Comparison of ENCODE assay signal across 23 mouse cellular contexts in genomic region chr3:130328909-130329308, GRCm38 (mm10).
DNase-seq lines count a peak whose midpoint lies in the region; ATAC-seq and TF ChIP-seq lines count a peak whose summit lies in the region.
"Had no signal": no experiment of that assay in that cellular context is flagged by ENCODE, and none has a peak within 500 bp of the region (broad histone marks: within the 10 kb centered on the region; RNA-seq: fewer than 3 reads in every experiment).

No protein-coding gene starts in this region.

- no peaks in the 10 kb centered on the region for H3K27me3 ChIP-seq in embryonic facial prominence, embryonic 14.5 days (replicated peaks; ENCODE audit: control insufficient read depth, insufficient read depth, low read length)
- no peaks in the 10 kb centered on the region for H3K27me3 ChIP-seq in embryonic facial prominence, embryonic 10.5 days (replicated peaks; ENCODE audit: low read depth, poor library complexity, severe bottlenecking)
- no peaks in the 10 kb centered on the region for H3K27me3 ChIP-seq in kidney, adult 2 months (replicated peaks; ENCODE audit: control insufficient read depth, insufficient read depth, low read length)
- no peaks in the 10 kb centered on the region for H3K27me3 ChIP-seq in kidney, embryonic 14.5 days (ENCODE audit: control insufficient read depth, insufficient read depth, low read length)
- H3K27me3 ChIP-seq in stomach, postnatal 0 days (ENCODE audit: control insufficient read depth, insufficient read depth, low read length), result no peaks in the 10 kb centered on the region
- H3K27me3 ChIP-seq: embryonic facial prominence, embryonic 12.5 days; forebrain, embryonic 13.5 days; hindbrain, embryonic 13.5 days; intestine, embryonic 15.5 days had no signal

- peak; percentile 57; the same call in 1 of the 2 replicates for ATAC-seq in embryonic facial prominence, embryonic 14.5 days (ENCODE audit: low read depth)
- no peak for ATAC-seq in kidney, embryonic 14.5 days (ENCODE audit: low FRiP score, low TSS enrichment)
- ATAC-seq in stomach, postnatal 0 days (ENCODE audit: low FRiP score, low TSS enrichment), result peak; percentile 47; the same call in 1 of the 2 replicates
- ATAC-seq: activated CD4-positive, CD25-positive, alpha-beta regulatory T cell, adult 4 months; forebrain, embryonic 13.5 days; hindbrain, embryonic 16.5 days; intestine, embryonic 15.5 days had no signal

- no peak overlapping the region for H3K4me3 ChIP-seq in embryonic facial prominence, embryonic 14.5 days (ENCODE audit: low read depth, low read length)
- no peak overlapping the region for H3K4me3 ChIP-seq in embryonic facial prominence, embryonic 10.5 days
- H3K4me3 ChIP-seq in kidney, adult 2 months (ENCODE audit: insufficient read depth, low read depth, low read length), result no peak overlapping the region
- H3K4me3 ChIP-seq in kidney, embryonic 14.5 days (ENCODE audit: low read length), result no peak overlapping the region
- no peak overlapping the region for H3K4me3 ChIP-seq in bone marrow macrophage, adult 2 months (ENCODE audit: insufficient read depth, low read length)
- no peak overlapping the region for H3K4me3 ChIP-seq in stomach, postnatal 0 days (ENCODE audit: low read depth, low read length)
- H3K4me3 ChIP-seq in layer of hippocampus, adult 2 months, result no peak overlapping the region
- H3K4me3 ChIP-seq: embryonic facial prominence, embryonic 12.5 days; erythroblast, embryonic 14.5 days; forebrain, embryonic 10.5 days; forebrain, embryonic 13.5 days; heart, adult 2 months; heart, embryonic 10.5 days; hindbrain, embryonic 13.5 days; intestine, embryonic 15.5 days had no signal

- no peak overlapping the region for H3K9ac ChIP-seq in embryonic facial prominence, embryonic 14.5 days (ENCODE audit: low read depth, low read length)
- H3K9ac ChIP-seq in kidney, embryonic 14.5 days (ENCODE audit: low read depth, low read length), result no peak overlapping the region
- no peak overlapping the region for H3K9ac ChIP-seq in stomach, postnatal 0 days (ENCODE audit: low read length)
- H3K9ac ChIP-seq: embryonic facial prominence, embryonic 12.5 days; forebrain, embryonic 13.5 days; hindbrain, embryonic 13.5 days; intestine, embryonic 15.5 days had no signal

- no peaks in the 10 kb centered on the region for H3K36me3 ChIP-seq in embryonic facial prominence, embryonic 14.5 days (ENCODE audit: control insufficient read depth, insufficient read depth, low read length)
- no peaks in the 10 kb centered on the region for H3K36me3 ChIP-seq in embryonic facial prominence, embryonic 10.5 days (replicated peaks)
- no peaks in the 10 kb centered on the region for H3K36me3 ChIP-seq in kidney, adult 2 months (ENCODE audit: control insufficient read depth, insufficient read depth, low read length)
- no peaks in the 10 kb centered on the region for H3K36me3 ChIP-seq in kidney, embryonic 14.5 days (ENCODE audit: control insufficient read depth, insufficient read depth, low read length)
- no peaks in the 10 kb centered on the region for H3K36me3 ChIP-seq in stomach, postnatal 0 days (ENCODE audit: control insufficient read depth, insufficient read depth, low read length)
- H3K36me3 ChIP-seq: embryonic facial prominence, embryonic 12.5 days; forebrain, embryonic 10.5 days; heart, embryonic 10.5 days; hindbrain, embryonic 13.5 days; intestine, embryonic 15.5 days had no signal

- H3K4me1 ChIP-seq in embryonic facial prominence, embryonic 14.5 days (ENCODE audit: control insufficient read depth, insufficient read depth, low read length), result no peaks in the 10 kb centered on the region
- no peaks in the 10 kb centered on the region for H3K4me1 ChIP-seq in embryonic facial prominence, embryonic 10.5 days
- no peaks in the 10 kb centered on the region for H3K4me1 ChIP-seq in kidney, adult 2 months (ENCODE audit: control insufficient read depth, insufficient read depth, low read length)
- no peaks in the 10 kb centered on the region for H3K4me1 ChIP-seq in kidney, embryonic 14.5 days (ENCODE audit: control insufficient read depth, insufficient read depth, low read length)
- peaks cover 17% of the 10 kb centered on the region for H3K4me1 ChIP-seq in bone marrow macrophage, adult 2 months (ENCODE audit: control insufficient read depth, insufficient read depth, low read length)
- no peaks in the 10 kb centered on the region for H3K4me1 ChIP-seq in stomach, postnatal 0 days (replicated peaks; ENCODE audit: control insufficient read depth, insufficient read depth)
- H3K4me1 ChIP-seq: embryonic facial prominence, embryonic 12.5 days; heart, embryonic 10.5 days; hindbrain, embryonic 13.5 days; intestine, embryonic 15.5 days had no signal

- H3K27ac ChIP-seq in embryonic facial prominence, embryonic 14.5 days (replicated peaks; ENCODE audit: low read depth, low read length), result no peak overlapping the region
- no peak overlapping the region for H3K27ac ChIP-seq in embryonic facial prominence, embryonic 10.5 days (replicated peaks)
- no peak overlapping the region for H3K27ac ChIP-seq in kidney, adult 2 months (ENCODE audit: insufficient read depth, low read depth, low read length)
- no peak overlapping the region for H3K27ac ChIP-seq in kidney, embryonic 14.5 days (ENCODE audit: low read depth, low read length)
- peak overlapping the region; percentile 78 for H3K27ac ChIP-seq in bone marrow macrophage, adult 2 months (ENCODE audit: insufficient read depth, low read depth, low read length)
- no peak overlapping the region for H3K27ac ChIP-seq in stomach, postnatal 0 days (replicated peaks)
- H3K27ac ChIP-seq in layer of hippocampus, adult 2 months, result no peak overlapping the region
- H3K27ac ChIP-seq: embryonic facial prominence, embryonic 12.5 days; forebrain, embryonic 10.5 days; forebrain, embryonic 13.5 days; heart, adult 2 months; heart, embryonic 10.5 days; hindbrain, embryonic 13.5 days; intestine, embryonic 15.5 days had no signal

- H3K4me2 ChIP-seq in embryonic facial prominence, embryonic 14.5 days (ENCODE audit: low read depth, low read length), result no peak overlapping the region
- no peak overlapping the region for H3K4me2 ChIP-seq in kidney, embryonic 14.5 days (replicated peaks; ENCODE audit: low read depth, low read length)
- H3K4me2 ChIP-seq in stomach, postnatal 0 days (replicated peaks; ENCODE audit: low read depth), result no peak overlapping the region
- H3K4me2 ChIP-seq: embryonic facial prominence, embryonic 12.5 days; forebrain, embryonic 13.5 days; hindbrain, embryonic 13.5 days; intestine, embryonic 15.5 days had no signal

- WGBS in embryonic facial prominence, embryonic 14.5 days, result 76% methylated on average over 9 of the region's 9 CpGs
- 94% methylated on average over 9 of the region's 9 CpGs for WGBS in embryonic facial prominence, embryonic 10.5 days
- 80% methylated on average over 9 of the region's 9 CpGs for WGBS in kidney, adult 2 months
- 89% methylated on average over 9 of the region's 9 CpGs for WGBS in kidney, embryonic 14.5 days
- WGBS in stomach, postnatal 0 days, result 56% methylated on average over 9 of the region's 9 CpGs

- TF ChIP-seq EP300 in stomach, postnatal 0 days (optimal IDR thresholded peaks at IDR 0.05), result no peak

- peak; percentile 55 for DNase-seq in embryonic facial prominence, embryonic 14.5 days (ENCODE audit: low spot score)
- no peak for DNase-seq in embryonic facial prominence, embryonic 10.5 days (ENCODE audit: low spot score)
- peak; percentile 1 for DNase-seq in kidney, adult 2 months
- DNase-seq in stomach, postnatal 0 days (ENCODE audit: low spot score), result no peak
- DNase-seq in layer of hippocampus, adult 2 months (ENCODE audit: low spot score in 2 of 2), result no peak
- DNase-seq: adrenal gland, adult 2 months; adrenal gland, postnatal 14 days; cerebellum, adult 18-20 months; cerebellum, adult 9-10 months; cerebellum, postnatal 14 days; gastrocnemius, postnatal 25 days; heart, adult 2 months had no signal

- TF ChIP-seq POLR2A in kidney, adult 2 months (IDR thresholded peaks at IDR 0.05; ENCODE audit: low read depth, low read length), result no peak
- TF ChIP-seq POLR2A in bone marrow macrophage, adult 2 months (IDR thresholded peaks at IDR 0.05; ENCODE audit: borderline replicate concordance, low read depth, low read length), result no peak

- no peaks in the 10 kb centered on the region for H3K9me3 ChIP-seq in embryonic facial prominence, embryonic 14.5 days (ENCODE audit: control insufficient read depth, low read length)
- H3K9me3 ChIP-seq in embryonic facial prominence, embryonic 10.5 days, result no peaks in the 10 kb centered on the region
- H3K9me3 ChIP-seq in kidney, embryonic 14.5 days (ENCODE audit: control insufficient read depth, low read length), result no peaks in the 10 kb centered on the region
- no peaks in the 10 kb centered on the region for H3K9me3 ChIP-seq in stomach, postnatal 0 days (ENCODE audit: control insufficient read depth, low read length)
- H3K9me3 ChIP-seq: embryonic facial prominence, embryonic 12.5 days; forebrain, embryonic 10.5 days; forebrain, embryonic 13.5 days; heart, embryonic 10.5 days; hindbrain, embryonic 13.5 days; intestine, embryonic 15.5 days had no signal

- no peak for TF ChIP-seq CTCF in kidney, adult 2 months (conservative IDR thresholded peaks at IDR 0.05; ENCODE audit: insufficient read depth, insufficient read length, low read depth, low read length)
- TF ChIP-seq CTCF in bone marrow macrophage, adult 2 months (IDR thresholded peaks at IDR 0.05; ENCODE audit: low read depth, low read length), result no peak
- no peak for TF ChIP-seq CTCF in stomach, postnatal 0 days (IDR thresholded peaks at IDR 0.05; ENCODE audit: low read depth)
- no peak for TF ChIP-seq CTCF in layer of hippocampus, adult 2 months (conservative IDR thresholded peaks at IDR 0.05)

Comparison
In these comparisons a context has a peak if more than half of its experiments do, and no peak if none do; other contexts are left out.
1. DNase-seq: peak in embryonic facial prominence, embryonic 14.5 days (single experiment) and kidney, adult 2 months (single experiment); none in embryonic facial prominence, embryonic 10.5 days (single experiment), stomach, postnatal 0 days (single experiment) and layer of hippocampus, adult 2 months (0 of 2).